Mouse (Mus musculus) monocyte, adult 2 months (primary cell): ENCODE data around the gene Tmem30c.
A peak's percentile ranks its signal among the peaks of the same experiment; 100 is the strongest.

Experiments
- DNase-seq, 2 experiments: peaks; one replicate each; pipeline ENCODE4 v3.0.0; 2022; ENCODE audit warnings: low spot score in 2 of 2, low read depth in 1 of 2

The Tmem30c gene

DNA sequence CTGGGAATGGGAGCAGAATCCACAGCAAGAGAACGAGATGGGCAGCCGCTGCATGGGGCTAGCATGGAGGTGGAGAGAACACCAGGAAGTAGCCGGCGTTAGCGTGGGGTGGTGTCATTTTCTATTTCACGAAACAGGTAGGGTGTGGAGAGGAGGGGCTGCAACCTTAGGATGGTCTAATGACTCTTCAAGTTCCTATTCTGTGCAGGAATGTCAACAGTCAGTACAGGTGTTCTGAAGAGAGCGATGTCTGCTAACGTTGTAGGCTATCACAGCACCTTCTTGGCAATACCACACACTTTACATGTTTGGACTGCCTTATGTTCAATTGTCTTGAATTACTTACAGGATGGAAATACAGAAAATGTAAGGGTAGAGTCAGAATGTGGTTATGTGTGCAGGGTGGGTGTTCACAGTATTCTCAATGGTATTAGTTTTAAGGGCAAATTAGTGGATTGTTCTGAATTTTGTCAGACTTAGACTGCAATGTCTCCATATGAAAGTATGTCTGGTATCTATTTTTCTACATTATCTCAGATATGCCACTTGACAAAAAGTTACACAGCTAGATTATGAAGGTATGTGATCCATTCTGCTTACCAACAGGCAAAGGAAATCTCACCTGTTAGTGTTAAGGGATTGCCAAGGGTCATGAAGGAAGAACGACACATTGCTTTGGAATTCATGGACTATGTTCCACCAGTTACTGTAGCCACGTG lies 2.7 kb upstream of the Tmem30c start:
- DNase-seq, result no peak

DNA sequence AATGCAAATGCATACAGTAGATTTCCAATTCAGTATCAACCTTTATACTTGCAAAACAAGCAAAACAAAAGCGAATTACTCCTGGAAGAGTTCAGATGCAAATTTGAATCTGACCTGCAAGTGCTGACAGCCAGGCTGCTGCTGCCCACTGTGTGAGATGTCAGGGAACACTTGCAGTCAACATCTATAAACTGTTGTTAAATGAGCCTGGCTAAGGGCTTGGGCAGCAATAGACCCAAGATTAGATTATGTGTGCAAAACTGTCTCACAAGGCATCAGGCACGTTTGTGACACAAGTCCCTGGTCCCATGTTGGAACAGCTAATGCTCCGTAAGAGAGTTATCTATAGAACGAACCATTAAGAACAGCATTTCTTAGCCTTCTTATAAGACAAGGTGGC lies 369 bp downstream of the Tmem30c start:
- no peak for DNase-seq

DNA sequence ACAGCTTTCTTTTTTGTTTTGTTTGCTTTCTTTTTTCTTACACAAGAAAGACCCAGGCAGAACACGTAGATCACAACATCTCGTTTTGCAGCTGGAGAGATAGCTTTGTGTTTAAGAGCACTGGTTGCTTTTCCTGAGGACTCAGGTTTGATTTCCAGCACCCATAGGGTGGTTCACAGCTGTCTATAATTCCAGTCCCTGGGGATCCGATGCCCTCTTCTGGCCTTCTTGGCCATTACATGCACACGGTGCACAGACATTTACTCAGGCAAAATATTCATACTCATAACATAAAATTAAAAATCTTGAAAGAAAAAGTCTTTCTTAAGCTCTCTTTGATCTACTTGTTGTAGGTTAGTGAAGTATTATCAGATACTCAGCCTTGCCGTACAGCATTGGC lies 969 bp downstream of the Tmem30c start:
- no peak for DNase-seq

DNA sequence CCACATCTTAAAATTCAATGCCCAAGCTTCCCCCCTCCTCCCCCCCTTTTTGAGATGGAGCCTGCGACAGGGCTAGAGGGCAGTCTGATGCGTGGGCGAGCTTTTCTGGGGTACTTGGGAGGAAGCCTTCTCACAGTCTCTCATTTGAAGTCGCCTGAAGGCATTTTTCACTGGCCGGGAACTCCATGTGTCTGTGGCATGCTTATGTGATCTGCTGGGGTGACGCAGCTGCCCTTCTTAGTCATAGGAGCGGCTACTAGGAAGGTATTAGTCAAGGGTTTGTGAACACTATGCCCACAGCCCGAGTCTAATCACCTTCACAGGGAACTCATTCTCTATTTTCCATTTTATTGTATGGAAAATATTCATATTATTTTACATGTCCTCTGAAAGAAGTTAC lies 11.2 kb downstream of the Tmem30c start:
- DNase-seq, result no peak

DNA sequence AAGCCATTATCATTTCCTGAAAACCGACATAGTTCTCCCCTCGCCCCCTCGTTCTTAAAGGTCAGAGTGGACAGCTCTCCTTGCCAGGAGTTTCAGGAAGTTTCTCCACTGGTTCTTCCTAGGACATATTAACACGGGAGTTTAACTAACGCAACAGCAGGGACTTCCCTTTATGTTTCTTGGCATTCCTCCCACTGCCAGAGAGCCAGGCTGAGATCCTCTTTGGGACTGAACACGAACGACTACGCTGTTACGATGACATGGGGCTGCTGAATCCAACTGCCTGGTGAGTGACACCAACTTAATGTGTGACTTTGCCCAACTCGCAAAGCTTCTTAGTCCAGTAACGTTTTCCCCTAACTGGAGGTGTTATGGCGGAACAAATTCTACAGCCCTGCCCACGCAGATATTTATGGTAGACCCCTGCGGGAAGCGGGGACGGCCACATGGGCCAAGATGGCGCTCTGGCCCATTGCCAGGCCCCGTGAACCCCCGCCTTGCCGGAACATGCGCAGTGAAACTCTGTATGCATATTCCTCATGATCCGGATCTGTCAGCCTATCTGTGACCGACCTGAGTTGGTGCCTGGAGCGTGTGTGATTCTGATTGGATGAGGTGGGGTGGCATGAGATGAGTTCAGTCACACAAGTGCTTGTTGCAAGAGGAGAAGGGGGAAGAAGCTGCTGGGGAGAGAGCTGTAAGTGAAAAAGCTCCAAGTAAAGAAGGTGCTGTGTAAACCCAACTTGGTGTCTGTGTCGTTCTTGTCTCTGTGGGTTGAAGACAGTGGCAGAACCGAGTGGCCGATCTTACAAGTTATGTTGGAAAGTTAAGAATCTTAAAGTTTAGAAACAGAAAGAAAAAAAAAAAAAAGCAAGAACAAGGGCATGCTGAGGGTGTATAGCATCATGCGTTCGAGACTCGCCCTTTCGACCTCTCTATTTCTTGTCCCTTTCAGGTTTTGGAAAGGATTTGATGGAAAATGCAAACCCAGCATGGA lies 12.1 kb downstream of the Tmem30c start:
- no peak for DNase-seq

DNA sequence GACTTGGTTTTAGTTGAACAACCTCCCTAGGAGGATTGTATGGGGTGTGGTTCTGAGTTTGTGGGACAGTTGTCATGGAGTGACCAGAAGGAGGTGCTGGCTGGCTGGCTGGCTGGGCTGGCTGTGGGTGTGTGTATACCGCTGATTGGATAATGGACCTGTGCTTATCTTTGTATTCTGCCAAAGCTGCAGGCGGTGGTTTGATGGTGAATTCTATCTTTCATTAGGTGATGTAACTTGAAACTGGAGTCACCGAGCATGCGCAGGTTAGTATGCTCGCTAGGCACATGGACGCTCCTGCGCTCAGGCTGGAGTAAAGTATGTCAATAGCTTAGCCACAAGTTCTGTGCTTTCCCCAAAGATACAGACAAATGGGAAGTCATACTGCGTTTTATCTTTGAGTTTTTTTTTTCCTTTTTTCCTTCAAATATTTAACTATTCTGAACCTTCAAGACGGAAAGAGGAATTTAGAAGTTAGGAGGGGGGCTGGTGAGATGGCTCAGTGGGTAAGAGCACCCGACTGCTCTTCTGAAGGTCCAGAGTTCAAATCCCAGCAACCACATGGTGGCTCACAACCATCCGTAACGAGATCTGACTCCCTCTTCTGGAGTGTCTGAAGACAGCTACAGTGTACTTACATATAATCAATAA lies 13.6 kb downstream of the Tmem30c start:
- no peak for DNase-seq

DNA sequence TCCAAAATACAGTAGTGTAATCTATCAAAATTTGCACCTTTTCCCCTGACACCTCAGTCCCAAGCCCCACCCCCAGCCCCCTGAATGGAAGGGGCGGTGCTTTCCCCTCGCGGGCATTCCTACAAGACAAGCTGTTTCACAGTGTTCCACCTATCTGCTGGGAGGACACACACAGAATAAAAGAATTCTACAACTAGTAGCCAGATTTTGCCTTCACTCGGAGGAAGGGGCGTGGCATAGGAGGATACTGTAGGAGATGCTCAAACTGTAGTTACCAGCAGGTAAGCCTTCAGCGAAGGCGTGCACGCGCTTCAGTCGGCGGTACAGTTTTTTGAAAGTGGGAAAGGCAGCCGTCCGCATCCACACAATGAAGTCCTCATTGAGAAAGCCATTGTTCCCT lies 22.9 kb downstream of the Tmem30c start:
- DNase-seq, result no peak

DNA sequence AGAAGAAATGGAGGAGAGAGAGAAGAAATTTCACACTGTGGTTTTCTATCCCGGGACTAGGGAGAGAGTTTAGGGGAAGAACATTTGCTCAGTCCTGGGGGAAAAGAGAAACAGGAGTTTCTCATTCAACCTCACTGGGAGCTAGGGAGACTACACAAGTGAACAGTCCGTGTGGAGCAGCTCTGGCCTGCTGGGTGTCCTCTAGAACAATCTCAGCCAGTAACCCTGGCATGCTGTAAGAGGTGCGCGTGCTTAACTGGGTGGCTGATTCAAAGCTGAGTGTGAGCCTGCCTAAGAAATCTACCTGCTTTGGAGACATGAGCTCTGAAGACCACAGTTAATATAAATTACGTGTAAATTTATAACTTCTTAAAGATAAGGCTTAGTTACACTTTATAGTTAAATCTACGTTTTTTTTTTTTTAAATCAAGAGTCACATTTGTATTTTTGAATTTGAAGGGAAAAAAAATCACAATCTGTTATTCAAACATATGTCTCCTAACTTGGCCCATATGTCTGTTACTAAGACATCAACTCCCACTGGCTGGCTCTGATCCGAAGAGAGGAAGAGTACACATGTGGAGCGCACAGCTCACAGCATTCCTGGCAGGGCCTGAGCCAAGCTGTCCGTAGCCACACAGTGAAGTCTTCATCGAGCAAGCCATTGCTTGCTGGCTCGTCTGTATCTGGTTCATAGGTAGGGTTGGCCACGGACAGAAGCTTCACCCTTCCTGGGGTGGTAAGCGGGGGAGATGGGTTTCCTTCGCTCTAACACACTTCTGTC lies 24.4 kb downstream of the Tmem30c start:
- DNase-seq, result no peak

DNA sequence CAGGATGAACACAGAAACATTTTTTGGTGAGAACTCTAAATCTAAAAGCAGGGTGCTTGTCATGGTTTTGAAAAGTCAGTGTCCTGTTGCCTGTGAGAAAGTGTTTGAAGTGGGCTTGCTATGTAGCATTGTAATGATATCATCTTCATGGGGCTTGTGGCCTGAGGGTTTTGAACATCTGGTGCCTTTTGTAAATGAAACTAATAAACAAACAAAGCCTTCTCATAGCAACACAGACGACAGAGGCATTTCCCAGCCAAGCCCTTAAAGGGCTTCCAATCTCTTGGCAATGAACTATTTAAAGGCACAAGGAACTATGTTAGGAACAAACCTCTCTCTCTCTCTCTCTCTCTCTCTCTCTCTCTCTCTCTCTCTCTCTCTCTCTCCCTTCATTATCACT lies 25.6 kb downstream of the Tmem30c start:
- no peak for DNase-seq

DNA sequence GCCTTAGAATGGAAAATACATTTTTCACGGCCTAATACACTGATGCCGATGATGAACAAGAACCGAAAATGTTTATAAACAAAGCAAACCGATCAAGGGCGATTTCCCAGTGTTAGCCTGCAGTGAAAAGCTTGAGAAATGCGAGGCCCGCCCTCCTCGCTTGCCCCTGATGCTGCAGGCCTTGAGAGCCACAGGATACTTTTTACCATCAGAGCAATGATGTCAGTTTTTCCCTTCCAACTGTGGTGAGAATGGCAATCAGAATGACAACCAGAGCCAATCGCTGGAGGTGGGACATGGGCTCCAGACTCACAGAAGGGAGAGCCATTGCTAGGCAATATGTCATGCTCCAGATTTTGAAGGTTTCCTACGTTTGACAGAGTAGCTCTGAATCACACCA lies 32.5 kb downstream of the Tmem30c start:
- DNase-seq, result no peak

DNA sequence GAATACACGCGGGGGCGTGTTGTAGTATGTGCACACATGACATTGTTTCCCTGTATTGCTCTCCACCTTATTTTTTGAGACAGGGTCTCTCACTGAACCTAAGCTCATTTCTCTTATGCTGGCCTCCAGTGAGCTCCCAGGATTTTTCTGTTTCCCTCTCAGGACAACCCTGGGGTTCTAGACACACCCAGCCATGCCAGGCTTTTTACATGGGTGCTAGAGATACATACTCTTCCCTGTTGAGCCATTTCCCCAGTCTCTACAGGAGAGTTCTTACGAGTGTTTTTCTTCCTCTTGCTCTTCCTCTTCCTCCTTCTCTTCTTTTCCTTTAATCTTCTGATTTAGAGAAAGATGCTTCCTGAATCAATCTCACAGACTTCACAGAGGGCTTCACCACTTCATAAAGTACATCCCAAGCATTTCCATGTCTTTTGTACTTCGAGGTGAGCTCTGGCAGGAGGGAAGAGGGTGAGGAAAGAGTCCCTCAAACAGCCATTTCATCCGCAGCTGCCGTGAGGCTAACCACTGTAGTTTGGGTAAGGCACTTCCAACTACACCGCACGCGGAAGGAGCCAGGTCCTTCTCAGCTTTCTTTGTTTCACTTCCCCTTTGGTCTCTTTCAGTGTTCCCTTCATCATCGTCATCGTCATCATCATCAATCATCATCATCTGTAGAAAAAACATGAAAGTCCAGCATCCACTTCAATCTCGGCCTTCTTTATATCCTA lies 33.1 kb downstream of the Tmem30c start:
- DNase-seq, result peak; percentile 8 to 9

DNA sequence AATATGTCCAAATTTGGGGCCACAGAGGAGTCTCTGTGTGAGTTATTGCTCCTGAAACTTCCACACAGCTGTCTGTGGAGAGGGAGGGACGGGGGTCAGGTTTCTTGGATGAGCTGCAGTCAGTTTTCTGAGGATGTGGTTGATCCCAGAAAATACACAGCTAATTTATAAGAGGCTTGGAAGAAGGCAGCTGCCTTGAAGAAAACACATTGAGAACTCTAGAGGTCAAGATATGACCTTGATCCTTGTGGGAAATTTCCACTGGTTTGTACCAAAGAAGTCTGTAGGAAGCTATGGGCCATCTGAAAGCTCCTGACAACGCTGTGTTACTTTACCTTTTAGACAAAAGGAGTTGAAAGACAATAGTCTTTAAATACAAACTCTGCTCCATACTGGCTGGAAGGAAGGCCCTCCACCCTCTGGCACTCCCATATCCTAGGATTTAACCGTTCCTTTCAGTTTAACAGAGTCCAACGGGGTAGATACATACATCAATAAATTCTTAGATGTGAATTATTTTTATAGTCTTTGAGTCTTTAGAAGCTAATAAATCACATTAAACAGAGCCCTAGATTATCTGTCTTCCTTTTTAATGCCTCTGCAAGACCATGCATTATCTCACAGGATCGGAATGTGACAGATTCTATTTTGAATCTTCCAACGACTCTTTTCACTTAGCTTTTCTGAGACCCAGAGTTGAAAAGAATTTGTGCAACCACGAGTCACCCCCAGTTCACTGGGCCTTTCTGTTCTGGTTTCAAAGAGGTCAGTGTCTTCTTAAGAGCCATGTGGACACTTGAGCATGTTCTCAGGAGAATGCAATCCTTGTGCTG lies 40.9 kb downstream of the Tmem30c start:
- no peak for DNase-seq

DNA sequence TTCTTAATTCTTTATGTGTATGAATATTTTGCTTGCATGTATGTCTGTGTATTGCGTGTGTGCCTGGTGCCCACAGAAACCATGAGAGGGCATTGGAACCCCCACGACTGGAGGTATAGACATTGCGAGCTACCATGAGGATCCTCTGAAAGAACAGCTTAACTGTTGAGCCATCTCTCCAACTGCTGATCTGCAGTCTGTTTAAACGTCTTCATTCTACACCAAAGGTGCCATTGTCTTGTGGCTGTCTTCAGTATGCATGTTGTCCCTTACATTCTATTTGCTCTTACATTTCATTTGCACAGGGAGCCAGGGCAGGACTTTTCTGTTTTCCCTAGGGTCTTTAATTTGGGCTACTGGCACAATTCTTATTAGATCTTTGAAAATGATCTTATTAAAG lies 41.7 kb downstream of the Tmem30c start:
- DNase-seq, result no peak

DNA sequence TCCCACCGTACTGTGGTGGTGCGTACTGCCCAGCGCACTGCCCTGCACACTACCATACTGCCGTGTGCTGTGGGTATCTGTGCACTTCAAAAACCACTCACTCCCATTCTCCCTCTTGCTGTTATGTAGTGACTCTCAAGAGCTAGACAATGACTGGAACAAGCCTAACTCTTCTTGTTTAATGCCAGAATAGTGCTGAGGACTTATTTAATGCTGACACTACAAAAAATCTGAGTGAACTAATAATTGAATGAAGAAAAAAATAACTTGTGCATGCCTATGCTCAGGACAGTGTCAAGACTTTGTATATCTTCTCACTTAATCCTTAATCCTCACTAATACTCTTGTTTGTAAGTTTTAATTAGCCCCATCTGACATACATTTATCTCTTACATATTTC lies 45.2 kb downstream of the Tmem30c start:
- no peak for DNase-seq

DNA sequence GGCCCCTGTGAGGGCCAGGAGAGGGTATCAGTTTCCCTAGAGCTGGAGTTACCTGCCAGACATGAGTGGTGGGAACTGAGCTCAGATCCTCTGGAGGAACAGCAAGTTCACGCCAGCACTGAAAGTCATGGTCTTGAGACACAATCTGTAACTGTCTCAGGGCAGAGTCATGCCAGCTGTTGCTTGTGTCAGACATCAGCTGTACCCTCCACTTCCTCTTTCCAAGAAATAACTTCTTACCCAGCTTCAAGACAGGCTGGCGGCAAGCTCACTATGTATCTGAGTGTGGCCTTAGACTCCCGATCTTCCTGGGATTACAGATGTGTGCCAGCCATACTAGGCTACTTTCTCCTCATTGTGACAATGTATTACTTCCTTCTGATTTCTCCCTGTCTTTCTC lies 46.1 kb downstream of the Tmem30c start:
- peak; percentile 26 to 40 for DNase-seq

DNA sequence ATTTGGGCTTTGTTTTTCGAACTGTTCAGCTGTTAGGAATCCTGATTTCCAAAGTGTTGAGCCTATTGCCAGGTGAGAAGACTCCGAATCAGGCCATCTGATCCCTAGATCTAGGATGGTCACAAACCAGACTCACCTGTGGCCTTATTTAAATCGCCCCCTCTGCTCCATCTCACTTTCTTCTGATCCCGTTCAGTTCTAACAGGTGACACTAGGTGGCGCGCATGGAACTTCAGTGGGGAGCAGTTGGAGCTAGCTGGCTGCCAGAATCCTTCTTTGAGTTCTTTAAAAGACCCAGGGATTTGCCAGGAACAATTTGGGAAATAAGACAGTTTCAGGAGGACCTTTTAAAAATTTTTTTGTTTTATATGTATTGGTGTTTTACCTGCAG lies 48.8 kb downstream of the Tmem30c start:
- peak in 1 of 2 experiments; percentile 46 for DNase-seq

DNA sequence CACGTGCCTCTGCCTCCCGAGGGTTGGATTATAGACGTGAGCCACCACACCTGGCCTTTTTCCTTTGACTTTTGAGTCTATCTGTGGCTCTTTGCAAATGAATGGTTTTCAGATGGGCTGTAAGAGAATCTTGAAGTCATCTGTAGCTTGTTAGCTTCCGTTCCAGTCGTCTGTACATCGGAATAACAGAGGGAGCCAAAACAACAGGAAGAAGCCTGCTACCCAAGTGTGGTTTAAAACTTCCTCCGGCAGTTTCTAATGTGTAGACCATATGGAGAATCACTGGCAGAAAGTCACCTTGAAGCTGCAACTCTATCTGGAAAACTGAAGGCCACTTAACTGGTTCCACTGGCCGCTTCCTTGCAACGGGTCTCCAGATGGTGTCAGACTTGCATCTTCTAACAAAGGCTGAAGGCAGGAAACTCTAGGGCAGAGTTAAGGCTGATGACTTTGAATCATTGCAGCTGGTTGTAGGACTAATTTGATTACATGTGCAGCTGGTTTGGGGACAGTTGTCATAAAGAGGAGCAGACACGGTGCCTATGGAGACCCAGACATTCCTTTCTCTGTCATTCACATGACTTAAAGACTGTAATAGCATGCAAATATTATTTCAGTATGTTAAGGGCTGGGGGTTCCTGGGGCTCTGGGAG lies 49.3 kb downstream of the Tmem30c start:
- no peak for DNase-seq

DNA sequence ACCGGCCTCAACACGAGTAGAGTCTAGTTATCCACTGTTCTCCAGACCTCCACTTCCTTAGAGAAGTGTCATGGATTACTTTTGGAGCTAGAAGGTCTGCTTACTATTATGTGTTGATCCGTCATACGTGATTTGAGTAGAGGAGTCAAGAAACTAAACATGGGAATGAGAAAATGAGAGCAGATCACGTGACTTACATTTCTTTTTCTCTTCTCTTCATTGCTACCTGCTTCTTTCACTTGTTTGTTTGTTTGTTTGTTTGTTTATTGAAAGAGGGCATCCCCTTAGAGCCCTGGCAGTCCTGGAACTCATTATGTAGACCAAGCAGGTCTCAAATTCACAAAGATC lies 49.8 kb downstream of the Tmem30c start:
- DNase-seq, result no peak

DNA sequence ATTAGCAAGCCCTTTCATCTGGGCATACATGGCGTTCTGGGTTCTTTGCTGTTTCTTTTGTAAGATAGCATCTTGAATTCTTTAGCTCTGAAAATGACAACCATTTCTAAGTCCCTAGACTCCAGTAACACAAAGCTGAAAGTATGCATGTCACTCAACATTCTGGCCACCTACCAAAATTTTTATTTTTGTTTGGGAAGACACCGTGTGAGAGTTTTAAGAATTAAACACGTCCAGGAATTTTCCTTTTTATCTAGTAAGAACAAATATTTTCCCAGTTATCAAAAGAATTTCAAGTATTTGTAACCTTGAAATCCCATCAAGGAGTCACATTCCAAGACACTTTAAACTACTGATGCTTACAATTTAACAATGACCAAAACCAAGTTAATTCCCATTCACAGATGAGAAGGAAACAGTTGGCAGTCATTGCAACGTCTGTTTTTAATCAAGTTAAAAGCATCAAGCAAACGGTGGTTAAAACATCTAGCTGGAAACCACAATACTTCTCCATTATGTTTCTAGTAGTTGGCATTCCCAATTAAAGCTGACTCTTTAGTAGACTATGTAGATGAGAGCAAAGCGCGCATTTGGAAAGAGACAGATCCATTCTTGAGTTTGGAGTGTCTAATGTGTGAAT lies 56.7 kb downstream of the Tmem30c start:
- DNase-seq, result no peak
